Mouse (Mus musculus) lung, embryonic 14.5 days (tissue): ENCODE data around the gene Chek2. TPM values are rescaled to one million over a fixed set of nuclear protein-coding genes. Genes with fewer than 3 reads are reported as not detected.
"Not testable (repeated sequence)": the region's sequence is repeated elsewhere in the genome, so short reads cannot be mapped to it uniquely, and the experiment has no call there.

Experiments
- ATAC-seq: fragments of 200-750 bp; cut with Nextera tagmentation; 2 replicates; pipeline ENCODE4 v1.8.0; 2017; ENCODE audit warnings: mild to moderate bottlenecking, moderate TSS enrichment, moderate library complexity; ENCODE audit not compliant: insufficient read depth
- DNase-seq: peaks from one replicate; pipeline ENCODE4 v3.0.0-alpha.2; 2015
- H3K27ac ChIP-seq: fragments of 300-500 bp; sonication (generic); 2 replicates; pipeline ENCODE4 v1.5.1; 2014; ENCODE audit warnings: low read depth, mild to moderate bottlenecking, moderate library complexity
- H3K27me3 ChIP-seq: fragments of 300-500 bp; sonication (generic); 2 replicates; pipeline ENCODE4 v1.6.1; 2014; ENCODE audit warnings: low read length, control low read depth; ENCODE audit not compliant: insufficient read depth
- H3K36me3 ChIP-seq: fragments of 300-500 bp; sonication (generic); 2 replicates; pipeline ENCODE4 v1.6.1; 2014; ENCODE audit warnings: control low read depth; ENCODE audit not compliant: insufficient read depth
- H3K4me1 ChIP-seq: fragments of 300-500 bp; sonication (generic); 2 replicates; pipeline ENCODE4 v1.6.1; 2014; ENCODE audit warnings: antibody characterized with exemption, control low read depth; ENCODE audit not compliant: insufficient read depth
- H3K4me2 ChIP-seq: fragments of 300-500 bp; sonication (generic); 2 replicates; pipeline ENCODE4 v1.6.1; 2014; ENCODE audit warnings: mild to moderate bottlenecking
- H3K4me3 ChIP-seq: fragments of 300-500 bp; sonication (generic); 2 replicates; pipeline ENCODE4 v1.5.1; 2014; ENCODE audit warnings: low read depth, low read length
- H3K9ac ChIP-seq: fragments of 300-500 bp; sonication (generic); 2 replicates; pipeline ENCODE4 v1.6.1; 2014
- H3K9me3 ChIP-seq: fragments of 300-500 bp; sonication (generic); 2 replicates; pipeline ENCODE4 v1.6.1; 2016; ENCODE audit warnings: low read depth, low read length, control low read depth
- CTCF ChIP-seq: IDR thresholded peaks from 2 replicates; pipeline ENCODE4 v1.5.1; 2016; ENCODE audit warnings: antibody characterized with exemption, low read depth
- WGBS: fragments of 180-500 bp; shearing (Covaris S2); extraction: QIAGEN DNeasy Blood & Tissue Kit; methylation state at CpG from one replicate; pipeline ENCODE4 v1.1.7; 2014; 5-methylcytosine and 5-hydroxymethylcytosine counted together
- polyA plus RNA-seq: library from polyadenylated mRNA; unstranded; fragments of >200 nt; fragmentation: Nextera tagmentation; extraction: Ambion mirVana; gene quantifications from 2 replicates; pipeline ENCODE4 v1.2.1, GENCODE M21; 2014

Gene Chek2
- polyA plus RNA-seq, 1 experiment from 2014 or later, result 33.8 TPM

DNA sequence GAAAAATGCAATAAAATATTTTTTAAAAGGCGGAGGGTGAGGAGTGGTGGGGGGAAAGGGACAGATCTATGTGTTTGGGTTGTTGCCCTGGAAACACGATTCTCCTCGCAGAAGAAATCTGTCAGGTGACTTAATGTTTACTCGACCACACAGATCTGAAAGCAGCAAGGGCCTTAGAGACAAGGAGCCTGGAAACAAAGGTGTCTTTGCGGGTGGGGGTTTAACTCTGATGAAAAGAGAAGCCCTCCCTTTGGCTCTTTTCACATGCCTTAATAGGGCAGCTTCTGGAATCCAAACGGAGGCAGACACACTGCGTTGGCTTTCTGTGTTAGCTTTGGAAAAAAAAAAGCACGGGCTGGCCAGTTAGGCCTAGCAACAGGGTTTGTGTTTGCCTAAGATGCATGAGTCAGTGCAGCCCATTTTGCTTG is 29.5 kb downstream of the Chek2 start:
- peak overlapping the region; percentile 64 for H3K27ac ChIP-seq

GRCm38 (mm10) chr5:110873160-110873559 is 33.4 kb downstream of the Chek2 start:
- Histone ChIP-seq H3K27me3 (no peaks in the 10 kb centered on the region), H3K27ac (no peak overlapping the region), H3K9me3 (no peaks in the 10 kb centered on the region), H3K36me3 (peaks cover 24% of the 10 kb centered on the region), H3K4me3 (no peak overlapping the region), H3K4me1 (no peaks in the 10 kb centered on the region), H3K9ac (no peak overlapping the region), H3K4me2 (no peak overlapping the region)
- TF ChIP-seq CTCF, result no peak
- 90% methylated on average over 6 of the region's 6 CpGs for WGBS
- ATAC-seq, result no peak
- no peak for DNase-seq

More for the DNA sequence above, 29.5 kb downstream of the Chek2 start:
- TF ChIP-seq CTCF, result no peak
- DNase-seq (peak; percentile 52), ATAC-seq (peak; percentile 49)
- Histone ChIP-seq H3K36me3 (peaks cover 26% of the 10 kb centered on the region), H3K27me3 (no peaks in the 10 kb centered on the region), H3K4me1 (no peaks in the 10 kb centered on the region), H3K4me3 (no peak overlapping the region), H3K4me2 (no peak overlapping the region), H3K9me3 (no peaks in the 10 kb centered on the region), H3K9ac (no peak overlapping the region; the same call in 1 of the 2 replicates)
- 9% methylated on average over 8 of the region's 8 CpGs for WGBS

GRCm38 (mm10) chr5:110874711-110875110 is 34.9 kb downstream of the Chek2 start:
- no peak overlapping the region for H3K9ac ChIP-seq
- ATAC-seq (no peak), DNase-seq (peak; percentile 55)

GRCm38 (mm10) chr5:110875286-110875685 is 35.5 kb downstream of the Chek2 start:
- no peak for DNase-seq
- TF ChIP-seq CTCF, result no peak
- H3K27me3 ChIP-seq, result no peaks in the 10 kb centered on the region
- no peak overlapping the region for H3K4me3 ChIP-seq
- H3K9ac ChIP-seq, result no peak overlapping the region
- no peak overlapping the region for H3K27ac ChIP-seq
- H3K36me3 ChIP-seq, result peaks cover 22% of the 10 kb centered on the region
- H3K9me3 ChIP-seq, result no peaks in the 10 kb centered on the region
- H3K4me2 ChIP-seq, result no peak overlapping the region
- ATAC-seq, result no peak
- 86% methylated on average over 1 of the region's 1 CpGs for WGBS
- no peaks in the 10 kb centered on the region for H3K4me1 ChIP-seq

More at GRCm38 (mm10) chr5:110874711-110875110, 34.9 kb downstream of the Chek2 start:
- Histone ChIP-seq H3K9me3 (no peaks in the 10 kb centered on the region), H3K4me3 (no peak overlapping the region), H3K27me3 (no peaks in the 10 kb centered on the region), H3K4me1 (no peaks in the 10 kb centered on the region), H3K27ac (no peak overlapping the region), H3K4me2 (no peak overlapping the region), H3K36me3 (peaks cover 24% of the 10 kb centered on the region)
- TF ChIP-seq CTCF, result no peak

DNA sequence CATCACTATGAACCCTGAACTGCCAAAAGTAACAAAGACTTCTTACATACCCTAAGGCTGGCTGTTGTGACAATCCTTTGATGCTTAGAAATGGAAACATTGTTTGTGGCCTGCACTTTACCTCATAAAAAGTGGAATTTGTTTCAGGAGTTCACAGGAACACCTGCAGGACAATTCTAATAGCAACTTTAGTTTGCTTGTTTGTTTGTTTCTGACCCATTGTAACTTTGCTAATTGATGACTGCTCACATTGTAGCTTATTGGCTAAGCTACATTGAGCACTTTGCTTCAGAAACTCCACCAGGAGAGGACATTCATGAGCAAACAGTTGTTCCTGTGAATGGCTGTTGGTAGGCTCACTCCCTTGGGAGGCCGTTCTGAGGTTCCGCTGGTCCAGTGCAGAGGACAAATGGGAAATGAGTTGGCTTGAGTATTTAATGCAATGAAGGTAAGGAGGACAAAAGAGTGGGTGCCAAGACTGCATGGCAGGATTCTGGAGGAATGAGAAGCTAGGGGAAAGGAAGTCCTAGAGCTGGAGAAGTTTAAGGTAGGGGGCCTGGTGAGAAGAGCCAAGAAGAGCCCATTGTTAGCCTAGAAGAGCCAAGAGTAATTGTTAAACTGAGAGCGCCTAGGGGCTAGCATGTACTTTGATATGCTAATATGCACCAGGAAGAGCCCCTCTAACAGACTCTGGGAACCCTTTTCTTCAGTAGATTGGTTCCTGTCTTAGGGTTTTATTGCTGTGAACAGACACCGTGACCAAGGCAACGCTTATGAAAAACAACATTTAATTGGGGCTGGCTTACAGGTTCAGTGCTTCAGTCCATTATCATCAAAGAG is 38.1 kb downstream of the Chek2 start:
- H3K9me3 ChIP-seq, result no peaks in the 10 kb centered on the region
- DNase-seq (no peak), ATAC-seq (no peak)
- no peaks in the 10 kb centered on the region for H3K4me1 ChIP-seq
- H3K27ac ChIP-seq, result no peak overlapping the region
- no peak overlapping the region for H3K4me3 ChIP-seq
- H3K36me3 ChIP-seq, result peaks cover 15% of the 10 kb centered on the region; the same call in 1 of the 2 replicates
- WGBS, result 94% methylated on average over 5 of the region's 5 CpGs
- no peak for TF ChIP-seq CTCF
- H3K9ac ChIP-seq, result no peak overlapping the region
- no peak overlapping the region for H3K4me2 ChIP-seq
- no peaks in the 10 kb centered on the region for H3K27me3 ChIP-seq

- H3K27ac ChIP-seq, H3K27me3 ChIP-seq, ATAC-seq, H3K4me2 ChIP-seq, H3K4me1 ChIP-seq, DNase-seq, H3K36me3 ChIP-seq, H3K4me3 ChIP-seq, H3K9me3 ChIP-seq, H3K9ac ChIP-seq: not testable (repeated sequence)
- 97% methylated on average over 1 of the region's 1 CpGs for WGBS
These were observed 38.7 kb downstream of the Chek2 start for GRCm38 (mm10) chr5:110878526-110878925.

GRCm38 (mm10) chr5:110879042-110879441 is 39.3 kb downstream of the Chek2 start:
- DNase-seq (no peak), ATAC-seq (peak; percentile 3; the same call in 1 of the 2 replicates)
- Histone ChIP-seq H3K9me3 (no peaks in the 10 kb centered on the region), H3K9ac (peak overlapping the region; percentile 83), H3K4me1 (no peaks in the 10 kb centered on the region), H3K4me2 (peak overlapping the region; percentile 92), H3K27ac (peak overlapping the region; percentile 69; the same call in 1 of the 2 replicates), H3K36me3 (0 out of 2 replicates have a peak, but pooled peaks cover 6% of the 10 kb centered on the region), H3K4me3 (peak overlapping the region; percentile 80), H3K27me3 (no peaks in the 10 kb centered on the region)
- 59% methylated on average over 7 of the region's 7 CpGs for WGBS
- no peak for TF ChIP-seq CTCF
